Mouse (Mus musculus): ENCODE results near the gene Hoxb6.

DNA sequence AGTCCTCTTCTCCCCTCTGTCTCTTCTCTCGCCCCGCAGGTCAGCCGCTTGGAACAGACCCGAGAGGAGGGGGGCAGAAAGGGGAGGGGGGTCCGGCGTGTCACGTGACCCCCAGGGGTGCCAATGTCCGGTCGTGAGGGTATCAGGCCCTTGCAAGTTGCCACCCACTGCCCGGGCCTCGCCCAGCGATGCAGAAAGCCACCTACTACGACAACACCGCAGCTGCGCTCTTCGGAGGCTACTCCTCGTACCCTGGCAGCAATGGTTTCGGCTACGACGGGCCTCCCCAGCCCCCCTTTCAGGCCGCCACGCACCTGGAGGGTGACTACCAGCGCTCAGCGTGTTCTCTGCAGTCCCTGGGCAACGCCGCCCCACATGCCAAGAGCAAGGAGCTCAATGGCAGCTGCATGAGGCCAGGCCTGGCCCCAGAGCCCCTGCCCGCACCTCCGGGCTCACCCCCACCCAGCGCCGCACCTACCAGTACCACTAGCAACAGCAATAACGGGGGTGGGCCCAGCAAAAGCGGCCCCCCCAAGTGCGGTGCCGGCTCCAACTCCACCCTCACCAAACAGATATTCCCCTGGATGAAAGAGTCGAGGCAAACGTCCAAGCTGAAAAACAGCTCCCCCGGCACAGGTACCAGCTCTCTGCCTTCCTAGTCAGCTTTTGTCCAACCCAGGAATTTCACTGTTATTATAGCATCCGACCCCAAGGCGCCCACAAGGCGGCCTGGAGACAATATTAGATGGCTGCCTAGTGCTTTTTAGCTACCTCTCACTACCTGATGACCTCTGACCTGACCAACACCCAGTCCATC is 52.0 kb downstream of the Hoxb6 start:
- no peak for TF ChIP-seq CTCF (conservative IDR thresholded peaks at IDR 0.05 in 1 of 2, IDR thresholded peaks at IDR 0.05 in 1 of 2; ENCODE audit: low read depth in 2 of 2, low read length in 2 of 2)
- no peak for TF ChIP-seq CHD2 (IDR thresholded peaks at IDR 0.05; ENCODE audit: low read length)
- no peak for TF ChIP-seq MAFK (IDR thresholded peaks at IDR 0.05; ENCODE audit: insufficient replicate concordance, low read length)
- TF ChIP-seq NRF1 (IDR thresholded peaks at IDR 0.05; ENCODE audit: low read depth, low read length): no peak
- TF ChIP-seq EP300 (IDR thresholded peaks at IDR 0.05; ENCODE audit: low read length): no peak
- no peak; the same call in 1 of the 2 replicates for TF ChIP-seq USF2 (conservative IDR thresholded peaks at IDR 0.05; ENCODE audit: low read depth, low read length)
